Mouse (Mus musculus): ENCODE data around the gene Slc37a3. TPM values are rescaled to one million over a fixed set of nuclear protein-coding genes. Genes with fewer than 3 reads are reported as not detected.

Slc37a3 gene
- polyA plus RNA-seq, 1 experiment from 2014 or later = 36.6 TPM

- 89% methylated on average over 9 of the region's 9 CpGs for WGBS
- no peaks in the 10 kb centered on the region for H3K4me1 ChIP-seq (ENCODE audit: insufficient read depth)
- no peak overlapping the region for H3K9ac ChIP-seq
- TF ChIP-seq CTCF (IDR thresholded peaks at IDR 0.05; ENCODE audit: low read depth) = no peak
- no peaks in the 10 kb centered on the region; the same call in 1 of the 2 replicates for H3K36me3 ChIP-seq (ENCODE audit: insufficient read depth)
- no peak overlapping the region for H3K27ac ChIP-seq (ENCODE audit: low read depth)
- no peaks in the 10 kb centered on the region for H3K9me3 ChIP-seq (ENCODE audit: low read depth, low read length)
- DNase-seq = no peak
- no peak for ATAC-seq (ENCODE audit: insufficient read depth)
- no peak overlapping the region for H3K4me3 ChIP-seq (ENCODE audit: low read depth, low read length)
- no peak overlapping the region for H3K4me2 ChIP-seq
- no peaks in the 10 kb centered on the region for H3K27me3 ChIP-seq (ENCODE audit: insufficient read depth, low read length)
Observed at GRCm38 (mm10) chr6:39398342-39398741, 20.9 kb upstream of the Slc37a3 start.

GRCm38 (mm10) chr6:39397046-39397445 lies 19.6 kb upstream of the Slc37a3 start:
- no peak overlapping the region for H3K27ac ChIP-seq (ENCODE audit: low read depth)
- no peak for ATAC-seq (ENCODE audit: insufficient read depth)
- 91% methylated on average over 6 of the region's 6 CpGs for WGBS
- TF ChIP-seq CTCF (IDR thresholded peaks at IDR 0.05; ENCODE audit: low read depth) = no peak
- H3K4me3 ChIP-seq (ENCODE audit: low read depth, low read length) = no peak overlapping the region
- H3K27me3 ChIP-seq (ENCODE audit: insufficient read depth, low read length) = no peaks in the 10 kb centered on the region
- H3K4me1 ChIP-seq (ENCODE audit: insufficient read depth) = no peaks in the 10 kb centered on the region
- no peak for DNase-seq
- no peak overlapping the region for H3K9ac ChIP-seq
- no peaks in the 10 kb centered on the region for H3K9me3 ChIP-seq (ENCODE audit: low read depth, low read length)
- H3K36me3 ChIP-seq (ENCODE audit: insufficient read depth) = no peaks in the 10 kb centered on the region; the same call in 1 of the 2 replicates
- H3K4me2 ChIP-seq = no peak overlapping the region

GRCm38 (mm10) chr6:39395916-39396315 lies 18.4 kb upstream of the Slc37a3 start:
- no peaks in the 10 kb centered on the region for H3K27me3 ChIP-seq (ENCODE audit: insufficient read depth, low read length)
- H3K4me3 ChIP-seq (ENCODE audit: low read depth, low read length) = no peak overlapping the region
- no peak for TF ChIP-seq CTCF (IDR thresholded peaks at IDR 0.05; ENCODE audit: low read depth)
- H3K27ac ChIP-seq (ENCODE audit: low read depth) = no peak overlapping the region
- ATAC-seq (ENCODE audit: insufficient read depth) = no peak
- no peaks in the 10 kb centered on the region; the same call in 1 of the 2 replicates for H3K36me3 ChIP-seq (ENCODE audit: insufficient read depth)
- no peaks in the 10 kb centered on the region for H3K4me1 ChIP-seq (ENCODE audit: insufficient read depth)
- WGBS = 55% methylated on average over 4 of the region's 4 CpGs
- H3K4me2 ChIP-seq = no peak overlapping the region
- DNase-seq = no peak
- H3K9ac ChIP-seq = no peak overlapping the region
- no peaks in the 10 kb centered on the region for H3K9me3 ChIP-seq (ENCODE audit: low read depth, low read length)

GRCm38 (mm10) chr6:39395471-39395870 lies 18.0 kb upstream of the Slc37a3 start:
- no peak overlapping the region for H3K4me2 ChIP-seq
- no peak overlapping the region for H3K9ac ChIP-seq
- H3K36me3 ChIP-seq (ENCODE audit: insufficient read depth) = no peaks in the 10 kb centered on the region; the same call in 1 of the 2 replicates
- no peaks in the 10 kb centered on the region for H3K9me3 ChIP-seq (ENCODE audit: low read depth, low read length)
- H3K27ac ChIP-seq (ENCODE audit: low read depth) = no peak overlapping the region
- no peaks in the 10 kb centered on the region for H3K27me3 ChIP-seq (ENCODE audit: insufficient read depth, low read length)
- no peak for TF ChIP-seq CTCF (IDR thresholded peaks at IDR 0.05; ENCODE audit: low read depth)
- no peak for ATAC-seq (ENCODE audit: insufficient read depth)
- WGBS = 81% methylated on average over 4 of the region's 4 CpGs
- DNase-seq = no peak
- no peaks in the 10 kb centered on the region for H3K4me1 ChIP-seq (ENCODE audit: insufficient read depth)
- H3K4me3 ChIP-seq (ENCODE audit: low read depth, low read length) = no peak overlapping the region

- Histone ChIP-seq H3K9ac (no peak overlapping the region), H3K9me3 (ENCODE audit: low read depth, low read length) (no peaks in the 10 kb centered on the region), H3K4me2 (no peak overlapping the region), H3K36me3 (ENCODE audit: insufficient read depth) (no peaks in the 10 kb centered on the region), H3K4me3 (ENCODE audit: low read depth, low read length) (no peak overlapping the region), H3K4me1 (ENCODE audit: insufficient read depth) (no peaks in the 10 kb centered on the region), H3K27me3 (ENCODE audit: insufficient read depth, low read length) (no peaks in the 10 kb centered on the region), H3K27ac (ENCODE audit: low read depth) (no peak overlapping the region)
- WGBS = 91% methylated on average over 2 of the region's 2 CpGs
- no peak for ATAC-seq (ENCODE audit: insufficient read depth)
- DNase-seq = no peak
- no peak for TF ChIP-seq CTCF (IDR thresholded peaks at IDR 0.05; ENCODE audit: low read depth)
Observed at GRCm38 (mm10) chr6:39389988-39390387, 12.5 kb upstream of the Slc37a3 start.

- Histone ChIP-seq H3K36me3 (ENCODE audit: insufficient read depth) (no peaks in the 10 kb centered on the region), H3K4me1 (ENCODE audit: insufficient read depth) (no peaks in the 10 kb centered on the region), H3K4me2 (peak within 1 kb of the TSS; percentile 76), H3K27ac (ENCODE audit: low read depth) (peak within 1 kb of the TSS; percentile 54), H3K4me3 (ENCODE audit: low read depth, low read length) (peak within 1 kb of the TSS; percentile 40), H3K9ac (peak within 1 kb of the TSS; percentile 46), H3K27me3 (ENCODE audit: insufficient read depth, low read length) (peaks cover 3% of the 10 kb centered on the region; the same call in 1 of the 2 replicates), H3K9me3 (ENCODE audit: low read depth, low read length) (no peaks in the 10 kb centered on the region)
- no peak for TF ChIP-seq CTCF (IDR thresholded peaks at IDR 0.05; ENCODE audit: low read depth)
- 4% methylated on average over 20 of the region's 20 CpGs for WGBS
- peak; percentile 52 for DNase-seq
- no peak for ATAC-seq (ENCODE audit: insufficient read depth)
Observed at GRCm38 (mm10) chr6:39381125-39381880, 3.8 kb upstream of the Slc37a3 start, which contains the start of gene Rab19. TSS of gene Rab19 (plus strand) at chr6:39381175.

GRCm38 (mm10) chr6:39380276-39380675 lies 2.8 kb upstream of the Slc37a3 start:
- no peaks in the 10 kb centered on the region for H3K4me1 ChIP-seq (ENCODE audit: insufficient read depth)
- DNase-seq = no peak
- H3K27me3 ChIP-seq (ENCODE audit: insufficient read depth, low read length) = peaks cover 3% of the 10 kb centered on the region; the same call in 1 of the 2 replicates
- H3K36me3 ChIP-seq (ENCODE audit: insufficient read depth) = no peaks in the 10 kb centered on the region
- H3K9ac ChIP-seq = no peak overlapping the region
- WGBS = 89% methylated on average over 3 of the region's 3 CpGs
- TF ChIP-seq CTCF (IDR thresholded peaks at IDR 0.05; ENCODE audit: low read depth) = no peak
- no peak for ATAC-seq (ENCODE audit: insufficient read depth)
- no peak overlapping the region for H3K4me2 ChIP-seq
- H3K9me3 ChIP-seq (ENCODE audit: low read depth, low read length) = no peaks in the 10 kb centered on the region
- H3K4me3 ChIP-seq (ENCODE audit: low read depth, low read length) = no peak overlapping the region
- no peak overlapping the region for H3K27ac ChIP-seq (ENCODE audit: low read depth)

Data from lung, embryonic 14.5 days (tissue).